Mouse (Mus musculus): ENCODE measurements around the gene Klf4. TPM values are rescaled to one million over a fixed set of nuclear protein-coding genes. Genes with fewer than 3 reads are reported as not detected.

The Klf4 gene
- 2.5 and 2.7 TPM in 2 replicates for polyA plus RNA-seq (2015; fragmentation: Nextera tagmentation; extraction: Ambion mirVana)

DNA sequence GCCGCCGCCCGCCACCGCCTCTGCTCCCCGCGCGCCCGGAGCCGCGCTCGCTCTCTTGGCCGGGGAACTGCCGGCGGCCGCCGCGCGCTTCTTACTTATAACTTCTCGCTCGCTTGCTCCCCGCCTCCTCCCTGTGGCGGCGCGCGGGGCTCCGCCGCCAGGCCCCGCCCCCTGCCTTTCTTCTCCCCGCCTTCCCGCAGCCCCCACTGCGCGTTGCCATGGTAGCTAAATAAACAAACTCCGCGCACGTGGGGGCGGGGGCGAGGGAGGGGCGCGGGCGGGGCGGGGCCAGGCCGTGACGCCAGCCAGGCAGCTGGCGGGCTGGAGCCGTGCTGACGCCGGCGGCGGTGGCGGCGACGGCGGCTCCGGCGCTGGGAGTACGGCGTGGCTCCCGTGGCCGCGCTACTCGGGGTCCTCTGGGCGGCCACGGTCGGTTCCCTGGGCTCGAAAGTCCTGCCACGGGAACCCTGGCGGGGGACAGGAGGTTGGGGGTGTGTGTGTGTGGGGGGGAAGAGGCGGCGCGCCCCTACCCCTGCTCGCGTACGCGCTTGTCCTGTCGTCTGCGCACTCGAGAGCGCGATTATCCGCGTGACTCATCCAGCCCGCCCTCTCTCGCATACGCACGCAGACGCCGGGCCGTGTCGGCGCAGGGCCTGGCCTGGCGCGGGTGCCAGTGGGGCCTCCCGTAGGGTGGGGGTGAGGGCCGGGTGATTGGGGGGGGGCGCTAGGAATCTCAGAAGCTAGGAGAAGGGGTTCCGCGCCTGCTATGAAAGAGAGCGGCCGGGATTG lies at the start of gene Klf4:
Gene Klf4 (minus strand): TSS at position 60 of the 789 bp plus-strand sequence.
- Histone ChIP-seq H3K4me2 (peak within 1 kb of the TSS; percentile 97), H3K9ac (peak within 1 kb of the TSS; percentile 68), H3K4me1 (replicated peaks) (peaks cover 36% of the 10 kb centered on the region), H3K36me3 (no peaks in the 10 kb centered on the region), H3K27ac (replicated peaks) (peak within 1 kb of the TSS; percentile 91), H3K9me3 (no peaks in the 10 kb centered on the region), H3K27me3 (peaks cover 17% of the 10 kb centered on the region; the same call in 1 of the 2 replicates), H3K4me3 (peak within 1 kb of the TSS; percentile 77)
- WGBS, result under 1% methylated on average over 76 of the region's 99 CpGs
- ATAC-seq (ENCODE audit: low FRiP score, low read depth), result peak; percentile 95

- 88% methylated on average over 2 of the region's 2 CpGs for WGBS
- no peaks in the 10 kb centered on the region for H3K36me3 ChIP-seq
- no peak overlapping the region for H3K27ac ChIP-seq (replicated peaks)
- H3K4me3 ChIP-seq, result no peak overlapping the region
- H3K9me3 ChIP-seq, result no peaks in the 10 kb centered on the region
- ATAC-seq (ENCODE audit: low FRiP score, low read depth), result no peak
- no peaks in the 10 kb centered on the region for H3K27me3 ChIP-seq
- H3K4me1 ChIP-seq (replicated peaks), result no peaks in the 10 kb centered on the region
- no peak overlapping the region for H3K9ac ChIP-seq
- H3K4me2 ChIP-seq, result no peak overlapping the region
Observed at GRCm38 (mm10) chr4:55571432-55571831, 39.2 kb upstream of the Klf4 start.

DNA sequence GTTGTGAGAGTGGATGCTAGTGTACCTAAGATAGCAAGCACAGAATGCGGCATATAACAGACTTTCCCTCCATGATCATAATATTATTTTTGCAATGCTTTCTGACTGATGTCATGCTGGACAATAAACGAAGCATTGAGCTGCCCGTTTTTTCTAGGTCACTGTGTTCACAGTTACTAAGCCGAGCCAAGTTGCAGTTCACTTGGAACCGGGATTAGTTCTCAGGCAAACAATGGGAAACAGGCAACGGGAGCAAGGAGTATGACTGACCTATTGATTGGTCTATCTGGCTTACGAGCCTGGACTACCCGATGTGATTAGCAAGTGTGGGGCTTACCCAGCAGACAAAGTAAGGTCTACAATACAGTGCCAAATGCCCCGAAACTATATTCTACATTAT lies 35.7 kb upstream of the Klf4 start:
- no peak for ATAC-seq (ENCODE audit: low FRiP score, low read depth)
- no peaks in the 10 kb centered on the region for H3K27me3 ChIP-seq
- H3K36me3 ChIP-seq, result no peaks in the 10 kb centered on the region
- no peak overlapping the region for H3K4me2 ChIP-seq
- H3K9ac ChIP-seq, result no peak overlapping the region
- no peaks in the 10 kb centered on the region for H3K4me1 ChIP-seq (replicated peaks)
- no peak overlapping the region for H3K27ac ChIP-seq (replicated peaks)
- WGBS, result 64% methylated on average over 9 of the region's 9 CpGs
- H3K9me3 ChIP-seq, result no peaks in the 10 kb centered on the region
- no peak overlapping the region for H3K4me3 ChIP-seq

DNA sequence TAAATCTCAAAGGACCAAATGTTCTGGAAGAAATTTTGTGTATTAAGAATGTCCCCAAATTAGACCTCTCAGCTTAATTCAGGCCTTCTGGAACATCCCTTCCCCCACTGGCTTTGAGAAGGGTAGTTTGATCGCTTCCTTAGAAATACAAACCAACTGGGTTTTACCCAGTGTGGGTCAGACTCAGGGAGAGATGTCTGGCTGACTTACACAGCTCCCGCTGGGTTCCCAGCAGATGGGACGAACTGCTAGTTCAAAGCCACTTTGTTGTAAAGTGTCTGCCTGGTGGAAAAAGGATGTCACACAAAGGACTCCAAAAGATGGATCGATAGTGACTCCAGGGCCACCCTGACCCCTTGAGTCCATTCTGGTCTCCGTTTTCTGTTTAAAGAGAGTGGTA lies 35.3 kb upstream of the Klf4 start:
- no peak overlapping the region for H3K4me2 ChIP-seq
- 54% methylated on average over 5 of the region's 5 CpGs for WGBS
- no peak overlapping the region for H3K9ac ChIP-seq
- H3K4me3 ChIP-seq, result no peak overlapping the region
- H3K9me3 ChIP-seq, result no peaks in the 10 kb centered on the region
- no peaks in the 10 kb centered on the region for H3K27me3 ChIP-seq
- no peaks in the 10 kb centered on the region for H3K4me1 ChIP-seq (replicated peaks)
- H3K27ac ChIP-seq (replicated peaks), result no peak overlapping the region
- no peak for ATAC-seq (ENCODE audit: low FRiP score, low read depth)
- no peaks in the 10 kb centered on the region for H3K36me3 ChIP-seq

- Histone ChIP-seq H3K36me3 (no peaks in the 10 kb centered on the region), H3K27ac (replicated peaks) (no peak overlapping the region), H3K9ac (no peak overlapping the region), H3K4me2 (no peak overlapping the region), H3K9me3 (no peaks in the 10 kb centered on the region), H3K4me1 (replicated peaks) (no peaks in the 10 kb centered on the region), H3K4me3 (no peak overlapping the region), H3K27me3 (no peaks in the 10 kb centered on the region)
- no peak for ATAC-seq (ENCODE audit: low FRiP score, low read depth)
- 91% methylated on average over 2 of the region's 2 CpGs for WGBS
Observed at GRCm38 (mm10) chr4:55564317-55564716, 32.1 kb upstream of the Klf4 start.

DNA sequence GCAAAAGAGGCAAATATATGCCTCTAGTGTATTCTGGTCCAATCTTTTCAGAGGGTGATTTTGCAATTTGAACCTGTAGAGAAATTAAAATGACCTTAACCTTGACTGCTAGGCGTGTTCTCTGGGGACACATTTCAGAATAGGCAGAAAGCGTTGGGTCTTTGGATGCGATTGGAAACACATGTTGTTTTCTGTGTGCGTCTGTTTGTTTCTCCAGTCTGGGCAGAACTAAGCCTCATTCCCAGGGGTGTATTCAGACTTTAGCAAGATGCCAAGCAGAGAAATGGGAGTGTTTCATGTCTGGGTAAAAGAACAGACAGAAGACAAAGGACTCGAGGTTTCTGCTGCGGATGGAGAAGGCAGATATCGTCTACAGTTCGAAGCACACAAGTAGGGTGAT lies 30.8 kb upstream of the Klf4 start:
- WGBS, result 62% methylated on average over 8 of the region's 8 CpGs
- no peaks in the 10 kb centered on the region for H3K4me1 ChIP-seq (replicated peaks)
- H3K4me3 ChIP-seq, result no peak overlapping the region
- ATAC-seq (ENCODE audit: low FRiP score, low read depth), result no peak
- H3K27ac ChIP-seq (replicated peaks), result no peak overlapping the region
- H3K9ac ChIP-seq, result no peak overlapping the region
- H3K4me2 ChIP-seq, result no peak overlapping the region
- no peaks in the 10 kb centered on the region for H3K9me3 ChIP-seq
- H3K27me3 ChIP-seq, result no peaks in the 10 kb centered on the region
- H3K36me3 ChIP-seq, result no peaks in the 10 kb centered on the region

DNA sequence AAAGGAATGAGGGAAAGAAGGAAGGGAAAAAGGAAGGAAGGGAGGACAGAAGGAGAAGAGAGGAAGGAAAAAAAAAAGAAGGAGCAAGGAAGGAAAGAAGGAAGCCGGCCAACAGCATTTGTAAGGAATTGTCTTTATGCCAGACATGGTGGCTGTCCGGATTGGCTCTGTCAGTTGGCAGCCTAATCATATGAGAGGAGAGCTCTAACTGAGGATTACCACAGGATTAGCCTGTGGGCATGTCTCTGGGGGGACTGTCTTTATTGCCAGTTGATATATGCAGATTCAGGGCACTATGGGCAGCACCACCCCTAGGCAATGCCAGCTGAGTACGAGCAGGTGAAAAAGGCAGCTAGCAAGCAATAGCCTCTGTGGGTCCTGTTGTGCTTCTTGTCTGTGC lies 29.8 kb upstream of the Klf4 start:
- WGBS, result 45% methylated on average over 3 of the region's 3 CpGs
- no peak overlapping the region for H3K4me2 ChIP-seq
- H3K9me3 ChIP-seq, result no peaks in the 10 kb centered on the region
- no peak for ATAC-seq (ENCODE audit: low FRiP score, low read depth)
- no peaks in the 10 kb centered on the region for H3K4me1 ChIP-seq (replicated peaks)
- no peak overlapping the region for H3K4me3 ChIP-seq
- H3K27me3 ChIP-seq, result no peaks in the 10 kb centered on the region
- no peaks in the 10 kb centered on the region for H3K36me3 ChIP-seq
- H3K9ac ChIP-seq, result no peak overlapping the region
- H3K27ac ChIP-seq (replicated peaks), result no peak overlapping the region

GRCm38 (mm10) chr4:55546869-55547268 lies 14.6 kb upstream of the Klf4 start:
- Histone ChIP-seq H3K4me3 (no peak overlapping the region), H3K4me2 (no peak overlapping the region), H3K9ac (no peak overlapping the region), H3K9me3 (no peaks in the 10 kb centered on the region), H3K4me1 (replicated peaks) (no peaks in the 10 kb centered on the region; the same call in 1 of the 2 replicates), H3K36me3 (no peaks in the 10 kb centered on the region), H3K27me3 (no peaks in the 10 kb centered on the region), H3K27ac (replicated peaks) (no peak overlapping the region)
- ATAC-seq (ENCODE audit: low FRiP score, low read depth), result no peak
- 46% methylated on average over 12 of the region's 12 CpGs for WGBS

DNA sequence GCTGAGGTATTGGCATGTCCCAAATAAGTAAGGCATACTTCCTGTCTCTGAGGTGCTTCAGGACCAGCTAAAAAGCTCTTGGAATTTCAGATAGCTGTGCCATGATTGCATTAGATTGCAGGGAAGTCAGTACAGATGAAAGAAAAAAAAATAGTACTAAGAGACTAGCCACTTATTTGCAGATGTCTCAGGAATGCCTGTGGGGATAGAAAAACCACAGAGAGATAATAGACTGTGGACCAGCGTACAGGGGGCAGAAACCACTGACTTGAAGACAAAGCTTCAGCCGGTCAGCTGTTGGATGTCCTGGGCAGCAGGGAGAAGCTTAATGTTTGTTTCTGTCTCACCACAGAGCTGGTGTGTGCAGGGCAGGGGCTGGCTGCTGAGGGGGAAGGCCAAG lies 10.5 kb upstream of the Klf4 start:
- H3K4me3 ChIP-seq, result no peak overlapping the region
- H3K9me3 ChIP-seq, result no peaks in the 10 kb centered on the region
- no peak overlapping the region for H3K4me2 ChIP-seq
- H3K4me1 ChIP-seq (replicated peaks), result no peaks in the 10 kb centered on the region; the same call in 1 of the 2 replicates
- no peaks in the 10 kb centered on the region for H3K36me3 ChIP-seq
- no peak for ATAC-seq (ENCODE audit: low FRiP score, low read depth)
- H3K27ac ChIP-seq (replicated peaks), result no peak overlapping the region
- WGBS, result 82% methylated on average over 2 of the region's 2 CpGs
- no peaks in the 10 kb centered on the region for H3K27me3 ChIP-seq
- no peak overlapping the region for H3K9ac ChIP-seq

GRCm38 (mm10) chr4:55541654-55542053 lies 9.4 kb upstream of the Klf4 start:
- no peaks in the 10 kb centered on the region for H3K36me3 ChIP-seq
- no peaks in the 10 kb centered on the region for H3K4me1 ChIP-seq (replicated peaks)
- 69% methylated on average over 4 of the region's 4 CpGs for WGBS
- no peaks in the 10 kb centered on the region for H3K9me3 ChIP-seq
- ATAC-seq (ENCODE audit: low FRiP score, low read depth), result no peak
- no peaks in the 10 kb centered on the region; the same call in 1 of the 2 replicates for H3K27me3 ChIP-seq
- no peak overlapping the region for H3K9ac ChIP-seq
- H3K4me2 ChIP-seq, result no peak overlapping the region
- no peak overlapping the region for H3K27ac ChIP-seq (replicated peaks)
- no peak overlapping the region for H3K4me3 ChIP-seq

DNA sequence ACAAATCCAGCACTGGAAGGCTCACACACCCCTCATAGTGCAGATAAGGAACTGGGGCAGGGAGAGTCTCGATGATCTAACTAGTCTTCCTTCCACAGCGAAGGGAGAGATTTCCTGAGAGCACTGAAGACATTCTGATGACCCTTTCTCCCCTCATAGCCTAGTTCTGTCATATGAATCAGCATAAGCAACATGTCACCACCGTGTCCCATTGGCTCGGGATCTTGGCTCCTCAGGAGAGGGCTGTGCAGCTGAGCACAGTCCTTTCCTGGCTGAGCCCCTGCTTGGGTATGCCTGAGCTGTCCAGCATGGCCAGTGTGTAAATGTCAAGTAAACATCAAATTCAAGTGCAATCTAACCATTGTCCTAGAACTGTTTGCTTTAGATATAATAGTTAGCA lies 9.0 kb upstream of the Klf4 start:
- ATAC-seq (ENCODE audit: low FRiP score, low read depth), result no peak
- Histone ChIP-seq H3K9ac (no peak overlapping the region), H3K27ac (replicated peaks) (no peak overlapping the region), H3K27me3 (peaks cover 2% of the 10 kb centered on the region; the same call in 1 of the 2 replicates), H3K4me2 (no peak overlapping the region), H3K4me1 (replicated peaks) (no peaks in the 10 kb centered on the region), H3K9me3 (no peaks in the 10 kb centered on the region), H3K4me3 (no peak overlapping the region), H3K36me3 (no peaks in the 10 kb centered on the region)
- WGBS, result 74% methylated on average over 4 of the region's 4 CpGs

DNA sequence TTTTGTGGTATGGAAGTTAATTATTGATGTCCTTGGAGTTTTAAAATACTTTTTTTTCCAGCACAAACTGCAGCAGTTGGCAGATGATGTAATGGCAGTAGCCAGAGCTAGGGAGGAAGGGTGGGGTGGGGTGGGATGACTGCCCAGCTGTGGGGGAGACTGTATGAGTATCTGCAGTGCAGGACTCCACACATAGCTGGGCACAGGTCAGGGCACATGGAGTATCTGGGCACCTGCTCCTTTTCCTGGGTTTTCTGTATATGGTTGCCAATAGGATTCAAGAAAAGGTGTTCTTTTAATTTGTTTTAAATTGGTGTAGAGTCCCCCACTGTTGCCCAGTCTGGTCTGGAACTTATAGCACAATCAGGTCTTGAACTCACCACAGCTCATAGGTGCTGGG lies 2.7 kb upstream of the Klf4 start:
- Histone ChIP-seq H3K9me3 (no peaks in the 10 kb centered on the region), H3K4me3 (no peak overlapping the region), H3K27me3 (peaks cover 15% of the 10 kb centered on the region; the same call in 1 of the 2 replicates), H3K27ac (replicated peaks) (no peak overlapping the region), H3K4me2 (no peak overlapping the region), H3K4me1 (replicated peaks) (peaks cover 30% of the 10 kb centered on the region), H3K36me3 (no peaks in the 10 kb centered on the region), H3K9ac (no peak overlapping the region)
- ATAC-seq (ENCODE audit: low FRiP score, low read depth), result no peak

GRCm38 (mm10) chr4:55534510-55534909 lies 2.2 kb upstream of the Klf4 start:
- Histone ChIP-seq H3K4me2 (no peak overlapping the region), H3K36me3 (no peaks in the 10 kb centered on the region), H3K27ac (replicated peaks) (no peak overlapping the region), H3K9me3 (no peaks in the 10 kb centered on the region), H3K9ac (no peak overlapping the region), H3K27me3 (peaks cover 15% of the 10 kb centered on the region; the same call in 1 of the 2 replicates), H3K4me3 (no peak overlapping the region), H3K4me1 (replicated peaks) (peaks cover 34% of the 10 kb centered on the region)
- no peak for ATAC-seq (ENCODE audit: low FRiP score, low read depth)
- WGBS, result 79% methylated on average over 4 of the region's 4 CpGs

Measured in hindbrain, embryonic 15.5 days (tissue).